Mouse (Mus musculus) hindbrain, embryonic 16.5 days (tissue): ENCODE results near the gene Elf1. TPM values are rescaled to one million over a fixed set of nuclear protein-coding genes. Genes with fewer than 3 reads are reported as not detected.
A peak's percentile ranks its signal among the peaks of the same experiment; 100 is the strongest.

ENCODE experiments used
- ATAC-seq: fragments of 200-750 bp; cut with Nextera tagmentation; 2 replicates; pipeline ENCODE4 v1.8.0; 2017; ENCODE audit warnings: moderate TSS enrichment, moderate library complexity
- H3K27ac ChIP-seq: fragments of 300-500 bp; sonication (generic); 2 replicates; pipeline ENCODE4 v1.5.1; 2014; ENCODE audit warnings: low read depth, mild to moderate bottlenecking, control low read depth, low read length, moderate library complexity
- H3K27me3 ChIP-seq: fragments of 300-500 bp; sonication (generic); replicated peaks from 2 replicates; pipeline ENCODE4 v1.6.1; 2014; ENCODE audit warnings: low read length; ENCODE audit not compliant: control insufficient read depth, insufficient read depth
- H3K36me3 ChIP-seq: fragments of 300-500 bp; sonication (generic); 2 replicates; pipeline ENCODE4 v1.6.1; 2014; ENCODE audit warnings: mild to moderate bottlenecking, low read length, moderate library complexity, mixed read lengths; ENCODE audit not compliant: control insufficient read depth, insufficient read depth
- H3K4me1 ChIP-seq: fragments of 300-500 bp; sonication (generic); 2 replicates; pipeline ENCODE4 v1.6.1; 2014; ENCODE audit warnings: low read depth, low read length; ENCODE audit not compliant: control insufficient read depth, insufficient read depth
- H3K4me2 ChIP-seq: fragments of 300-500 bp; sonication (generic); 2 replicates; pipeline ENCODE4 v1.6.1; 2014; ENCODE audit warnings: mild to moderate bottlenecking, low read length, control low read depth, moderate library complexity
- H3K4me3 ChIP-seq: fragments of 300-500 bp; sonication (generic); 2 replicates; pipeline ENCODE4 v1.5.1; 2014; ENCODE audit warnings: mild to moderate bottlenecking, low read length, control low read depth, moderate library complexity
- H3K9ac ChIP-seq: fragments of 300-500 bp; sonication (generic); 2 replicates; pipeline ENCODE4 v1.6.1; 2014; ENCODE audit warnings: low read depth, mild to moderate bottlenecking, control low read depth, low read length, moderate library complexity
- H3K9me3 ChIP-seq: fragments of 300-500 bp; sonication (generic); 2 replicates; pipeline ENCODE4 v1.6.1; 2014; ENCODE audit warnings: mild to moderate bottlenecking, low read length, moderate library complexity; ENCODE audit not compliant: control insufficient read depth
- WGBS: fragments of 180-500 bp; shearing (Covaris S2); extraction: QIAGEN DNeasy Blood & Tissue Kit; methylation state at CpG from one replicate; pipeline ENCODE4 v1.1.7; 2014; 5-methylcytosine and 5-hydroxymethylcytosine counted together
- polyA plus RNA-seq: library from polyadenylated mRNA; unstranded; fragments of >200 nt; fragmentation: Nextera tagmentation; extraction: Ambion mirVana; gene quantifications from 2 replicates; pipeline ENCODE4 v1.2.1, GENCODE M21; 2015

Gene Elf1
- polyA plus RNA-seq, 1 experiment from 2014 or later, result 1.7 TPM

- Histone ChIP-seq H3K9ac (peak overlapping the region; percentile 60), H3K27me3 (no peaks in the 10 kb centered on the region), H3K36me3 (no peaks in the 10 kb centered on the region), H3K27ac (peak overlapping the region; percentile 64), H3K9me3 (no peaks in the 10 kb centered on the region), H3K4me3 (peak overlapping the region; percentile 46), H3K4me2 (peak overlapping the region; percentile 78), H3K4me1 (peaks cover 23% of the 10 kb centered on the region)
- ATAC-seq, result peak; percentile 54
- 10% methylated on average over 19 of the region's 19 CpGs for WGBS
These were observed 6.2 kb downstream of the Elf1 start for GRCm38 (mm10) chr14:79486993-79487731.

GRCm38 (mm10) chr14:79488531-79488930 lies 7.5 kb downstream of the Elf1 start:
- Histone ChIP-seq H3K4me3 (no peak overlapping the region), H3K4me2 (no peak overlapping the region), H3K9ac (no peak overlapping the region), H3K27ac (no peak overlapping the region), H3K9me3 (no peaks in the 10 kb centered on the region), H3K4me1 (peaks cover 14% of the 10 kb centered on the region), H3K36me3 (no peaks in the 10 kb centered on the region), H3K27me3 (no peaks in the 10 kb centered on the region)
- WGBS, result 83% methylated on average over 9 of the region's 9 CpGs
- no peak for ATAC-seq

- no peak overlapping the region for H3K27ac ChIP-seq
- 83% methylated on average over 12 of the region's 12 CpGs for WGBS
- H3K9me3 ChIP-seq, result no peaks in the 10 kb centered on the region
- H3K4me2 ChIP-seq, result no peak overlapping the region
- H3K9ac ChIP-seq, result no peak overlapping the region
- no peak overlapping the region for H3K4me3 ChIP-seq
- ATAC-seq, result no peak
- no peaks in the 10 kb centered on the region for H3K36me3 ChIP-seq
- H3K4me1 ChIP-seq, result peaks cover 11% of the 10 kb centered on the region
- no peaks in the 10 kb centered on the region for H3K27me3 ChIP-seq
These were observed 8.2 kb downstream of the Elf1 start for GRCm38 (mm10) chr14:79489150-79489549.

GRCm38 (mm10) chr14:79490246-79490645 lies 9.3 kb downstream of the Elf1 start:
- Histone ChIP-seq H3K9ac (no peak overlapping the region), H3K36me3 (no peaks in the 10 kb centered on the region), H3K27me3 (no peaks in the 10 kb centered on the region), H3K4me2 (no peak overlapping the region), H3K4me3 (no peak overlapping the region), H3K27ac (no peak overlapping the region), H3K9me3 (no peaks in the 10 kb centered on the region), H3K4me1 (peaks cover 11% of the 10 kb centered on the region)
- 71% methylated on average over 3 of the region's 3 CpGs for WGBS
- no peak for ATAC-seq

DNA sequence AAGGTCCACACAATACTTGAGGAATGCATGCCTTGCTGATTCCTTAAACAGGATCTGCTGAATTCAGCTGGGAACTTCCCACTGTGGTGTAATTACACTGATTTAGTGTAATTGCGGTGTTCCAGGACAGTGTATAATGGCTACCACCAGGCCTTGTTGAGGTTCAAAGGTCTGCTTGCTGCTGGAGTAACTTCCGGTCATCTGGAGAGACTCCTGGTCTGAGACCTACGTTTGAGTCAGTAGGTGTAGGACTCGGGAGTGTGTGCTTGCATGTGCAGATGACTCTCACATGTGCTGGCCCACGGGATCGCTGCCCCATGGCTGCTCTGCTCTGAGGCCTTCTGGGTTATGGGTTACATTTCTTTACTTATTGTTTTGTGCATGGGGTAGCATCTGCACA lies 13.4 kb downstream of the Elf1 start:
- H3K4me1 ChIP-seq, result no peaks in the 10 kb centered on the region
- no peak for ATAC-seq
- no peak overlapping the region for H3K27ac ChIP-seq
- H3K9me3 ChIP-seq, result no peaks in the 10 kb centered on the region
- WGBS, result 86% methylated on average over 6 of the region's 6 CpGs
- H3K27me3 ChIP-seq, result no peaks in the 10 kb centered on the region
- H3K36me3 ChIP-seq, result no peaks in the 10 kb centered on the region
- H3K4me2 ChIP-seq, result no peak overlapping the region
- H3K4me3 ChIP-seq, result no peak overlapping the region
- H3K9ac ChIP-seq, result no peak overlapping the region

- 91% methylated on average over 9 of the region's 9 CpGs for WGBS
- H3K27ac ChIP-seq, result no peak overlapping the region
- H3K4me1 ChIP-seq, result 0 out of 2 replicates have a peak, but pooled peaks cover 3% of the 10 kb centered on the region
- H3K9me3 ChIP-seq, result no peaks in the 10 kb centered on the region
- no peak for ATAC-seq
- no peaks in the 10 kb centered on the region for H3K36me3 ChIP-seq
- H3K9ac ChIP-seq, result no peak overlapping the region
- H3K27me3 ChIP-seq, result no peaks in the 10 kb centered on the region
- H3K4me2 ChIP-seq, result no peak overlapping the region
- H3K4me3 ChIP-seq, result no peak overlapping the region
These were observed 18.3 kb downstream of the Elf1 start for GRCm38 (mm10) chr14:79499326-79499725.

DNA sequence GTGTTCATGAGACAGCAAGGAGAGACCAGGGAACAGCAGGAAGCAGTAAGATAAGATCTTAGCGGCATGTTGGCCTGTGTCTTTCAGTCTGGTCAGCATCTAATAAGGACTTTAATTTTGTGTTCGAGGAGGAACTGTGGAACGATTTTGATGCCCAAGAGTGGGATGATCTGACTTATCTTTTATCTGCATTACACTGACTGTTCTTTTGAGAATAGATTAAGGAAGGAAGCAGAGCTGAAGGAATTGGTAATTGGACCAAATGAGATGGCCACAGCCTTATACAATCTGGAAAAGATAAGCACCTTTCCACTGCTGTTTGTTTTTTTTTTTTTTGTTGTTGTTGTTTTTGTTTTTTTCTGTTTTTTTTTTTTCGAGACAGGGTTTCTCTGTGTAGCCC lies 19.8 kb downstream of the Elf1 start:
- Histone ChIP-seq H3K9ac (no peak overlapping the region), H3K27me3 (no peaks in the 10 kb centered on the region), H3K9me3 (no peaks in the 10 kb centered on the region), H3K4me1 (0 out of 2 replicates have a peak, but pooled peaks cover 3% of the 10 kb centered on the region), H3K36me3 (no peaks in the 10 kb centered on the region), H3K4me2 (no peak overlapping the region), H3K27ac (no peak overlapping the region), H3K4me3 (no peak overlapping the region)
- WGBS, result 87% methylated on average over 4 of the region's 4 CpGs
- no peak for ATAC-seq

GRCm38 (mm10) chr14:79503371-79504075 lies 22.5 kb downstream of the Elf1 start:
- H3K4me2 ChIP-seq, result no peak overlapping the region
- H3K27ac ChIP-seq, result no peak overlapping the region
- H3K4me1 ChIP-seq, result 0 out of 2 replicates have a peak, but pooled peaks cover 3% of the 10 kb centered on the region
- WGBS, result 53% methylated on average over 5 of the region's 5 CpGs
- H3K9ac ChIP-seq, result no peak overlapping the region
- H3K4me3 ChIP-seq, result no peak overlapping the region
- peak; percentile 50; the same call in 1 of the 2 replicates for ATAC-seq
- no peaks in the 10 kb centered on the region for H3K27me3 ChIP-seq
- H3K9me3 ChIP-seq, result no peaks in the 10 kb centered on the region
- H3K36me3 ChIP-seq, result no peaks in the 10 kb centered on the region

- WGBS, result 96% methylated on average over 7 of the region's 7 CpGs
- H3K36me3 ChIP-seq, result no peaks in the 10 kb centered on the region
- no peak overlapping the region for H3K9ac ChIP-seq
- no peak overlapping the region for H3K27ac ChIP-seq
- no peak for ATAC-seq
- H3K4me3 ChIP-seq, result no peak overlapping the region
- H3K9me3 ChIP-seq, result no peaks in the 10 kb centered on the region
- H3K4me2 ChIP-seq, result no peak overlapping the region
- 0 out of 2 replicates have a peak, but pooled peaks cover 3% of the 10 kb centered on the region for H3K4me1 ChIP-seq
- H3K27me3 ChIP-seq, result no peaks in the 10 kb centered on the region
These were observed 23.4 kb downstream of the Elf1 start for GRCm38 (mm10) chr14:79504246-79505006.
